Mouse (Mus musculus): ENCODE data around the gene Syf2.

- TF ChIP-seq CTCF (conservative IDR thresholded peaks at IDR 0.05 in 1 of 2, IDR thresholded peaks at IDR 0.05 in 1 of 2; ENCODE audit: low read depth in 2 of 2, low read length in 2 of 2) (no peak), NRF1 (IDR thresholded peaks at IDR 0.05; ENCODE audit: low read depth, low read length) (no peak), TCF12 (IDR thresholded peaks at IDR 0.05; ENCODE audit: low read depth, low read length) (no peak), USF1 (IDR thresholded peaks at IDR 0.05; ENCODE audit: low read depth, low read length) (no peak), ELF1 (IDR thresholded peaks at IDR 0.05; ENCODE audit: low read depth, low read length) (no peak), POLR2AphosphoS2 (IDR thresholded peaks at IDR 0.05; ENCODE audit: low read depth, low read length) (no peak), UBTF (IDR thresholded peaks at IDR 0.05; ENCODE audit: low read depth, low read length) (no peak), NELFE (IDR thresholded peaks at IDR 0.05; ENCODE audit: low read depth, low read length) (no peak), BHLHE40 (IDR thresholded peaks at IDR 0.05; ENCODE audit: low read depth, low read length) (no peak), POLR2A (IDR thresholded peaks at IDR 0.05; ENCODE audit: low read depth, low read length) (no peak), USF2 (conservative IDR thresholded peaks at IDR 0.05; ENCODE audit: low read depth, low read length) (no peak), MAZ (IDR thresholded peaks at IDR 0.05; ENCODE audit: low read depth, low read length) (no peak), EP300 (IDR thresholded peaks at IDR 0.05; ENCODE audit: low read length) (no peak), ZC3H11A (IDR thresholded peaks at IDR 0.05; ENCODE audit: low read depth, low read length) (no peak)
These were observed 52.4 kb downstream of the Syf2 start for GRCm38 (mm10) chr4:134983136-134983535.
